Mouse (Mus musculus) midbrain, embryonic 16.5 days (tissue): ENCODE data around the gene Slc9a2. TPM values are rescaled to one million over a fixed set of nuclear protein-coding genes. Genes with fewer than 3 reads are reported as not detected.

Source experiments
- ATAC-seq: fragments of 200-750 bp; cut with Nextera tagmentation; 2 replicates; pipeline ENCODE4 v1.8.0; 2017; ENCODE audit warnings: moderate TSS enrichment
- H3K27ac ChIP-seq: fragments of 300-500 bp; sonication (generic); 2 replicates; pipeline ENCODE4 v1.5.1; 2014; ENCODE audit warnings: mild to moderate bottlenecking, low read length, mixed read lengths
- H3K27me3 ChIP-seq: fragments of 300-500 bp; sonication (generic); 2 replicates; pipeline ENCODE4 v1.6.1; 2014; ENCODE audit warnings: low read depth, low read length, mixed read lengths; ENCODE audit not compliant: control insufficient read depth, insufficient read depth
- H3K36me3 ChIP-seq: fragments of 300-500 bp; sonication (generic); 2 replicates; pipeline ENCODE4 v1.6.1; 2014; ENCODE audit warnings: mild to moderate bottlenecking, low read length, moderate library complexity, mixed read lengths; ENCODE audit not compliant: control insufficient read depth, insufficient read depth
- H3K4me1 ChIP-seq: fragments of 300-500 bp; sonication (generic); 2 replicates; pipeline ENCODE4 v1.6.1; 2014; ENCODE audit warnings: mild to moderate bottlenecking, low read length, mixed read lengths; ENCODE audit not compliant: control insufficient read depth, insufficient read depth
- H3K4me2 ChIP-seq: fragments of 300-500 bp; sonication (generic); 2 replicates; pipeline ENCODE4 v1.6.1; 2014; ENCODE audit warnings: mild to moderate bottlenecking, low read length, mixed read lengths
- H3K4me3 ChIP-seq: fragments of 300-500 bp; sonication (generic); 2 replicates; pipeline ENCODE4 v1.5.1; 2014; ENCODE audit warnings: low read depth, mild to moderate bottlenecking, low read length, moderate library complexity, mixed read lengths
- H3K9ac ChIP-seq: fragments of 300-500 bp; sonication (generic); 2 replicates; pipeline ENCODE4 v1.6.1; 2014; ENCODE audit warnings: low read depth, low read length, mixed read lengths
- H3K9me3 ChIP-seq: fragments of 300-500 bp; sonication (generic); replicated peaks from 2 replicates; pipeline ENCODE4 v1.6.1; 2014; ENCODE audit warnings: mild to moderate bottlenecking, low read length, mixed read lengths; ENCODE audit not compliant: control insufficient read depth, poor library complexity, severe bottlenecking
- WGBS: fragments of 180-500 bp; shearing (Covaris S2); extraction: QIAGEN DNeasy Blood & Tissue Kit; methylation state at CpG from one replicate; pipeline ENCODE4 v1.1.7; 2014; 5-methylcytosine and 5-hydroxymethylcytosine counted together
- polyA plus RNA-seq: library from polyadenylated mRNA; unstranded; fragments of >200 nt; fragmentation: Nextera tagmentation; extraction: Ambion mirVana; gene quantifications from 2 replicates; pipeline ENCODE4 v1.2.1, GENCODE M21; 2015

Slc9a2 gene
- polyA plus RNA-seq, 1 experiment from 2014 or later: 0.35 TPM

GRCm38 (mm10) chr1:40805351-40805750, 125.0 kb downstream of the Slc9a2 start, which contains the start of gene Tmem182:
Gene Tmem182, plus strand, starts transcription at chr1:40805601.
- no peak within 1 kb of the TSS for H3K9ac ChIP-seq
- WGBS: 67% methylated on average over 9 of the region's 9 CpGs
- no peaks in the 10 kb centered on the region for H3K9me3 ChIP-seq
- no peak within 1 kb of the TSS for H3K4me2 ChIP-seq
- no peaks in the 10 kb centered on the region for H3K36me3 ChIP-seq
- no peak within 1 kb of the TSS for H3K4me3 ChIP-seq
- H3K27ac ChIP-seq: no peak within 1 kb of the TSS
- no peak for ATAC-seq
- no peaks in the 10 kb centered on the region for H3K4me1 ChIP-seq
- H3K27me3 ChIP-seq: no peaks in the 10 kb centered on the region

GRCm38 (mm10) chr1:40805891-40806290, 125.5 kb downstream of the Slc9a2 start:
- 88% methylated on average over 11 of the region's 11 CpGs for WGBS
- Histone ChIP-seq H3K27ac (no peak overlapping the region), H3K27me3 (no peaks in the 10 kb centered on the region)

GRCm38 (mm10) chr1:40808643-40809042, 128.3 kb downstream of the Slc9a2 start:
- Histone ChIP-seq H3K9me3 (no peaks in the 10 kb centered on the region), H3K27me3 (no peaks in the 10 kb centered on the region), H3K36me3 (no peaks in the 10 kb centered on the region), H3K4me1 (no peaks in the 10 kb centered on the region), H3K4me2 (no peak overlapping the region), H3K9ac (no peak overlapping the region), H3K27ac (no peak overlapping the region), H3K4me3 (no peak overlapping the region)
- ATAC-seq: no peak
- 87% methylated on average over 3 of the region's 3 CpGs for WGBS

More at GRCm38 (mm10) chr1:40805891-40806290, 125.5 kb downstream of the Slc9a2 start:
- H3K4me1 ChIP-seq: no peaks in the 10 kb centered on the region
- no peaks in the 10 kb centered on the region for H3K36me3 ChIP-seq
- ATAC-seq: no peak
- H3K4me3 ChIP-seq: no peak overlapping the region
- no peaks in the 10 kb centered on the region for H3K9me3 ChIP-seq
- no peak overlapping the region for H3K4me2 ChIP-seq
- no peak overlapping the region for H3K9ac ChIP-seq

GRCm38 (mm10) chr1:40815071-40815845, 134.9 kb downstream of the Slc9a2 start:
- 72% methylated on average over 16 of the region's 16 CpGs for whole genome bisulfite sequencing
- Histone ChIP-seq H3K27ac (no peak overlapping the region), H3K27me3 (no peaks in the 10 kb centered on the region), H3K9me3 (no peaks in the 10 kb centered on the region), H3K9ac (no peak overlapping the region), H3K4me2 (no peak overlapping the region), H3K36me3 (no peaks in the 10 kb centered on the region), H3K4me1 (no peaks in the 10 kb centered on the region), H3K4me3 (no peak overlapping the region)
- no peak for ATAC-seq

Other genes with a start within 250 kb of the Slc9a2 start
- not detected in 2 replicates for gene Il18r1, start 215.0 kb upstream of the Slc9a2 start, polyA plus RNA-seq
- gene Il18rap, start 165.2 kb upstream of the Slc9a2 start, polyA plus RNA-seq: 0.18 and 0.20 TPM in 2 replicates
- not detected in 2 replicates for gene Slc9a4, start 100.5 kb upstream of the Slc9a2 start, polyA plus RNA-seq
- gene Mfsd9, start 110.1 kb downstream of the Slc9a2 start, polyA plus RNA-seq: 8.2 and 8.4 TPM in 2 replicates
- 0.10 and 0.15 TPM in 2 replicates for gene Tmem182, start 125.0 kb downstream of the Slc9a2 start, polyA plus RNA-seq